Mouse (Mus musculus): Measurements from ENCODE around the gene Cacna2d3. TPM values are rescaled to one million over a fixed set of nuclear protein-coding genes. Genes with fewer than 3 reads are reported as not detected.

Cacna2d3 gene
- total RNA-seq, 2 experiments from 2014 or later = 0.62 to 1.7 TPM

DNA sequence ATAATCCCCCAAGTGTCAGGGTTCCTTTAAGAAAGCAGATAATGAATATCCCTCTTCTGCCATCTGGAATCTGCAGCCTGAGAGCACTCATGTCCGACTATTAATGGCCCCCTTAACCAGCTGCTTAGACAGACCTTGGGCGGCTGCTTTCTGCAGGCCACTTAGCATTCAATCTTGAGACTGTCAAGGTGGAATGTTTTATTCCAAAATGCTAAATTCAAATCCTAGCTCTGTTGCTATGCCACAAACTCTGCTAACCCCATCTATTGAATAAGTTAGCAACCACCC lies 315.8 kb downstream of the Cacna2d3 start:
- DNase-seq = no peak
- intact Hi-C loops (cut with DNase I; ENCODE audit: low total_unique reads) = no loop called here

- no peak for DNase-seq
- intact Hi-C loops (cut with DNase I; ENCODE audit: low total_unique reads) = no loop called here
Measured at GRCm38 (mm10) chr14:29405125-29405877, 316.4 kb downstream of the Cacna2d3 start.

DNA sequence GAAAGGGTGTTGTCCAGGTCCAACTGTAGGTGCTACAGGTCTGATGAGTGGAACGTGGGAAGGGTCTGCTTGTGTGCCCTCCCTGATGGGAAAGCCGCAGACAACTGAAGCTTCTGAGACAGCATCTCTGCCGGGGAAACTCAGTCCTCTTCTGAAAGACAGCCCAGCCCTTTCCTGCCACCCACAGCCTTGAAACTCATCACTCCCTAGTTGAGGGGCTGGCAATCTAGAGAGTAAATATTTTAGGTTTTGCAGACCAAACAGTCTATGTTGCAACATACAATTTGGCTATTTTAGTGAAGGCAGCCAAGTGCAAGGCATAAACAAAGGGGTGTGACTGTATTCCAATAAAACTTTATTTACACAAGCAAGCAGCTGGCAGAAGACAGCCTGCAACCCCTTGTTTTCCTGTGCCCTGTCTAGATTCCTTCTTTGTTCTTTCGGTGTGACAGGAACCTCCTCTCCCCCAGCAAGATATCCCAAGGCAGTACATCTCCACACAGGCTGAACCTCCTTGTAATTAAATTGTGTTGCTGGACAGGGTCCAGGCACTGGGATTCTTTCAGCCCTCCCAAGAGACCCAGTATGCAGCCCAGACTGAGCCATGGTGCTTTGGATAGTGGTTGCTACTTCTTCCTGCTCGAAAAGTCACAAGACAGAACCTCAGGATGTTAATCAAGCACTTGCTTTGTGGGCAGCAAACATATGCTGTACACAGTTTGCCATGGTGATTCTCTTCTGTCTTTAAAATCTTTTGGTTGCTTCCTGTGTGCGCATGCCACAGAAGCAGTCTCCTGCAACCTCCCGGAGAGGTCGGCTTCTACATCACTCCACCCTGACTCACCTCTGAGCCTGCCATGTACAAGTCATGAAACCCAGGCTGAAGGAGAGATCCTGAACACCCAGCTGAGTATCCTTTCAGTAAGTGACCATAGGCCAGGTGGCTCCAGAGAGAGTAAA lies 317.5 kb downstream of the Cacna2d3 start:
- intact Hi-C loops (cut with DNase I; ENCODE audit: low total_unique reads) = no loop called here
- DNase-seq = peak; percentile 10

DNA sequence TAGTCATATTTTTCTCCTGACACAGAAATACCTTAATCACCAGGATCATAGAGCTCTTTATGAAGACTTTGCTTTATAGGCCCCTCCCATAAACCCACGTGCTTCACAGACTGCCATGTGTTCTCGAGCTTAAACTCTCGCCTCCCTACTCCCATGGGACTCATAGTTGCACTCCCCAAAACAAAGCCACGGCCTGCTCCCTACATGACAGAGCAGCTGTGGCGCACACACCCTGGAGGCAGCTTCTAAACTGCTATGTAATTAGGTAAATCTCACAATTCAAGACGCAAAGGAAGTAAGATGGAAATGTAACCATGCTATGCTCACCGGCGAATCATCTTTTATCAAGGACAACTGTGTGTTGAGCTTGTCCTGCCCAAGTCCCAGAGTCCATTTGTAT lies 319.2 kb downstream of the Cacna2d3 start:
- no peak for DNase-seq
- intact Hi-C loops (cut with DNase I; ENCODE audit: low total_unique reads) = no loop called here

DNA sequence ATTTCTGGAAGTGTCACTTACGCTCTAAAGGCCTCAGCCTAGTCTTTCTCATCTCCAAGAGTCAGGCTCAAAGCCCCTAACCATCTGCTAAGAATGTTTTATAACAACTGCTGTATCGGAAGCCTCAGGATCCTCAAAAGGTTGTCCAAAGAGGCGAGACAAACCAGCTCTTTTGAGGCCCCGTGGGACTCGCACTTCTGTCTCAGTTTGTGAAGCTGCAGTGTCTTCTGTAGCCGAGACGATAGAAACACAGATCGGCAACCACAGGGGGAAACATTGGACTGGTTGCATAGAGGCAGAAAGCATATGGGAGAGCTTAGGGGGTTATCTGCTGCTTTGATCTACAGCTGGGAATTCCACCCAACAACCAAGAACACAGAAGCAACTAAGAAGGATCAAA lies 327.9 kb downstream of the Cacna2d3 start:
- no peak for DNase-seq
- intact Hi-C loops (cut with DNase I; ENCODE audit: low total_unique reads) = no loop called here

DNA sequence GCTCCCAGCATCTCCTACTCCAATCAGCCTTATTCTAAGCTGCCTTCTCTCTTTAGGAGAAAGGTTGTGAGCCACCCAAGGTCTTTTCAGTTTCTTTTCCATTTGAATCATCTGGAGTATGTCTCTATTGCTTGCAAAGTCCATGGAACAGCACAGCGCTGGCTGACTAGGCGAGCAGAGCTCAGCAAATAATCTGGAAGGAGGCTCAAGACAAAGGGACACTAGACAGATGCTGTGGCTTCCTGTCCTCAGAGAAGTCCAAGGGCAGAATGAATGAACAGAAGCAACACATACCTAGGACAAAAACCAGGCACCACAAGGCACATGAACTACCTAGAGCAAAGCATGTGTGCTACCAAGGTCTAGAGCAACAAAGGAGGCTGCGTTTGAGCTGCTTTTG lies 328.8 kb downstream of the Cacna2d3 start:
- intact Hi-C loops (cut with DNase I; ENCODE audit: low total_unique reads) = no loop called here
- no peak for DNase-seq

GRCm38 (mm10) chr14:29391489-29391888 lies 330.2 kb downstream of the Cacna2d3 start:
- intact Hi-C loops (cut with DNase I; ENCODE audit: low total_unique reads) = no loop called here
- no peak for DNase-seq

DNA sequence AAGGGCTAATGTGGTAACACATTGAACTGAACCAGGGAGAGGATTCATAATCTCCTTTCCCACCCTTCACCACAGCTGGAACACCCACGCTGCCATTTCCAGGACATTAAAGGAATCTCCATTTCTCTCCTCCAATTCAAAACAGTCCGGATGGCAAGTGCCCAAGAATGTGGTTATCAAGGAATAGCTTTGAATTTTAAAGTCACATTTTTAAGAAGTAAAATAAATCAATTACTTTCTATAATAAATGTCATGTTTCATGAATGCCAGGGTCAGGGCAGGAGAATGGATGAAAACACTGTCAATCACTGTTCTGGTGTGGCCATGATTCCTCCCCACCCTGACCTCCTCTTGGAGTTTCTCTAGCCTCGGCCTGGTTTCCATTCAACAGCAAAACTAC lies 333.9 kb downstream of the Cacna2d3 start:
- DNase-seq = no peak
- intact Hi-C loops (cut with DNase I; ENCODE audit: low total_unique reads) = no loop called here

DNA sequence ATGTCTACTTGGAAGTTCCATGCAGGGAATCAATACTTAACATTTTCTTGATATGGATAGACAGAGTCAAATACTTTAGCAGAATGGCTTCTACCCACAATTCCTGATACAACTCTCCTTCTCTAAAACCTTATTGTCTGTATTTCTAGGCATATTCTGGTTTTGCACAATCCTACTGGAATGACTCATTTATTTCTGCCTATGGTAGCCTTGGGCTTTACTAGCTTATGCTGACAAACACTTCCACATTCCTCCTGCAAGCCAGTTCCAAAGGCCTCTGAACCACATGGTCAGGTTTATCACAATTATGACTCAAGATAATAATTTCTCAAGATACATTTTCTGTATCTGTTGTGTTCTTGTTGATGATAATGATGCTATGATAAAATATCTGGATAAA lies 336.2 kb downstream of the Cacna2d3 start:
- DNase-seq = no peak
- intact Hi-C loops (cut with DNase I; ENCODE audit: low total_unique reads) = no loop called here

GRCm38 (mm10) chr14:29382786-29383185 lies 338.9 kb downstream of the Cacna2d3 start:
- no peak for DNase-seq

GRCm38 (mm10) chr14:29366911-29367310 lies 354.8 kb downstream of the Cacna2d3 start:
- no peak for DNase-seq
- intact Hi-C loops (cut with DNase I; ENCODE audit: low total_unique reads) = no loop called here

More at GRCm38 (mm10) chr14:29382786-29383185, 338.9 kb downstream of the Cacna2d3 start:
- intact Hi-C loops (cut with DNase I; ENCODE audit: low total_unique reads) = no loop called here

- intact Hi-C loops (cut with DNase I; ENCODE audit: low total_unique reads) = no loop called here
- no peak for DNase-seq
Measured at GRCm38 (mm10) chr14:29362448-29362847, 359.2 kb downstream of the Cacna2d3 start.

DNA sequence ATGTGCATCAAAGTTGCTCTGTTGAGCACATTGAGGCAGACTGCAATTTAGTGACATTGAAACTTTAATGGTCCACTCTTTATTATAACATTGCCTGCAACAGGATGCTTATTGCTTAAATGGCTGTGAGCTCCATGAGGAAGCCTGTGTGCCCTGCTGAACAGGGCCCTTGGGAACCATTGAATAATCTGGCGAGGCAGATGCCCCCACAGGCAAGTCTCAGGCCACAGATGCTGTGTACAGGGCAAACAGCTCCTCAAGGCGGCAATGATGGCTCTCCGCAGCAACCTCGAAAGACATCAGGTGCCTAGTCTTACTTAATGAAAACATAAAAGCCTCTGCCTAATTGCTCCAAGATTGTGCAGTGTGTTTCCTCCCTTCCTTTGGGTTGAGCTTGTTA lies 371.0 kb downstream of the Cacna2d3 start:
- DNase-seq = no peak
- intact Hi-C loops (cut with DNase I; ENCODE audit: low total_unique reads) = no loop called here

DNA sequence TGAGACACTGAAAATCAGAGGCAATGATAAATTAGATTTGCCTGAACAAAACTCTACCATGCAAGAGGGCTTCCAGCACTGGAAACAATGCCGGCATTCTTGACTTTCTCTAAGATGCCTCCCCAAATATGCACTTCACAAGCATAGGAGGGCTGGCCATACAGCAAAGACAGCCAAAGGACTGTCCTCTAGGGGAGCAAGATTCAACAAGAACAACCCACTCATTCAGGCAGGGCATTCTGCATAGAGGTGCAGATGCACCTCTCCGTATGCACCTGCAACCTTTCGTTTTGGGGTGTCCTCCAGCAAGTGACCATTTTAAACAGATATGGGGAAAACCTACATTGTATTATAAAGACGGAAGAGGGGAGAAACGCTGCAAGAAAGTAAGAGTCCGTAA lies 380.1 kb downstream of the Cacna2d3 start:
- no peak for DNase-seq
- intact Hi-C loops (cut with DNase I; ENCODE audit: low total_unique reads) = no loop called here

GRCm38 (mm10) chr14:29340728-29341127 lies 380.9 kb downstream of the Cacna2d3 start:
- no peak for DNase-seq
- intact Hi-C loops (cut with DNase I; ENCODE audit: low total_unique reads) = no loop called here

GRCm38 (mm10) chr14:29334897-29335296 lies 386.8 kb downstream of the Cacna2d3 start:
- no peak for DNase-seq
- intact Hi-C loops (cut with DNase I; ENCODE audit: low total_unique reads) = no loop called here

DNA sequence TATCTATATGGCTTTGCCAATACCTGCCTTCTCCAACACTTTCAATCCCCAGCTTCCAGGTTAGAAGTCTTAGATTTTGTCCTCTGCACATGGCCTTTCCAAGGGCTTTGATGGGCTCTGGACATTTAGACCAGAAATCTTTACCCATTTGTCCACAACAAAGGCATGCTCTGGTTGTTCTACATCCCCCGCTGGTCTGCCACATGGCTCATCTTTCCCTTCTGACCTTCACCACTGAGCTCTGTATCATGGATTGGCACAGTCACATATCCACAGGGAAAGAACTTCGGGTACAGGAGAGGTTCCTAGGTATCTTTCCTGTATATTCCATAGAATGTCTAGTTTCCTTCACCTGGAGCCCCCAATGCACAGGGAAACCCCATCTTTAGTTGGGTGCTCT lies 387.4 kb downstream of the Cacna2d3 start:
- DNase-seq = no peak
- intact Hi-C loops (cut with DNase I; ENCODE audit: low total_unique reads) = no loop called here

GRCm38 (mm10) chr14:29324430-29324782 lies 397.3 kb downstream of the Cacna2d3 start:
- no peak for DNase-seq
- intact Hi-C loops (cut with DNase I; ENCODE audit: low total_unique reads) = no loop called here

DNA sequence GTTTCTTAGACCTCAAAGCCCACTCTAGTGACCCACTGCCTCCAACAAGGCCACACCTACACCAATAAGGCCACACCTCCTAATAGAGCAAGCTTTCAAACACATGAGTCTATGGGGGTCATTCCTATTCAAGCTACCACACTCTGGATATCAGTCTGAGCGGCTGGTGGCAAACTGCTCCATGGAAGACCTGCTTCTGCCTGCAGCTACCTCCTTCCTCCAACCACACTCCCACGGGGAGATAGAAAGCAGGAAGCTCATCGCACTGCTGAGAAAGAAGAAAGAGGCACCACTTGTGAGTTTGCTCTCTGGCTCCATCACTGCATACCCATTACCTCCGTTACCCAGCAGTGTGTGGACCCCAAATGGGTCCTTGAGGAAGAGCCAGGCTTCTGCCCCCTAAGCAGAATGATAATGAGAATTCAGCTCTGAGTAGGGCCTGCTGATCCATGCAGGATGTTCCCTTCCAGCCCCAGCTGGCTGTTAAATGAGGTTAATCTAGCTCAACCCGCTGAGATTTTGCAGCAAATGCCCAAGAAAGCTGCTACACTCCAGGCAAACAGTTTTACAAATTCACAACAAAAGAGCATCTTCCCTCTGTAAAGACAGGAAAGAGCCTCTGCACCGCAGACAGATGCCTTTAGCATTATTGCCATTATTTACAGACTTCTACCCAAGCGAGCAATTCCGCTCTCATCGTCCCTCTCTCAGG lies 397.8 kb downstream of the Cacna2d3 start:
- intact Hi-C loops (cut with DNase I; ENCODE audit: low total_unique reads) = no loop called here
- DNase-seq = no peak

GRCm38 (mm10) chr14:29313431-29313830 lies 408.2 kb downstream of the Cacna2d3 start:
- intact Hi-C loops (cut with DNase I; ENCODE audit: low total_unique reads) = no loop called here
- no peak for DNase-seq
